Mouse (Mus musculus) frontal cortex, adult (tissue): ENCODE data around the gene Vmn2r-ps130.
"Not testable (repeated sequence)": the region's sequence is repeated elsewhere in the genome, so short reads cannot be mapped to it uniquely, and the experiment has no call there.

ENCODE experiments used
- ATAC-seq: cut with Nextera tagmentation; 2 replicates; pipeline ENCODE4 v1.9.2; 2017; ENCODE audit warnings: mild to moderate bottlenecking, moderate library complexity, mixed read lengths; ENCODE audit not compliant: low TSS enrichment

The Vmn2r-ps130 gene

DNA sequence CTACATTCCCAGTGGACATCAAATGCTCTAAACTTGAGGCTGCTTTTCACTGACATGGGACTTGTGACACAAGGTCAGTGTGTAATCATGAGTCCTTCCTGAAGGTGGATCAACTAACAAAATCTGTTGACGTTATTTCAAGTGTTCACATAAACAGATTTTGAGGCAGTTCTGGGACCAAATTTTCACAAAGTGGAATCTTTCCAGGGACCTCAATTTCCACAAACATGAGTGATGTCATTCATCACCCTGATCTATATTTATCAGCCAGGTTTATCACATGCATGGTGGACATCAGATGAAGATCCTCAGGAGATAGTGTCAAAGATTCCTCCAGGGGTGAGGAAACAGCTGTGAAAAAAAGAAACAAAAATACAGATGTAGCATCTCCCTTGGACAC is at the start of gene Vmn2r-ps130:
Gene Vmn2r-ps130 (plus strand): TSS at position 301 of the 400 bp plus-strand sequence.
- not testable (repeated sequence) for ATAC-seq
